Mouse (Mus musculus) lung, postnatal 0 days (tissue): ENCODE results near the gene Gpat3.

Source experiments
- CTCF ChIP-seq: IDR thresholded peaks from 2 replicates; pipeline ENCODE4 v1.5.1; 2016; ENCODE audit warnings: antibody characterized with exemption, mild to moderate bottlenecking
- EP300 ChIP-seq: IDR thresholded peaks from 2 replicates; pipeline ENCODE4 v1.6.1; 2016; ENCODE audit warnings: antibody characterized with exemption, mild to moderate bottlenecking, control low read depth

DNA sequence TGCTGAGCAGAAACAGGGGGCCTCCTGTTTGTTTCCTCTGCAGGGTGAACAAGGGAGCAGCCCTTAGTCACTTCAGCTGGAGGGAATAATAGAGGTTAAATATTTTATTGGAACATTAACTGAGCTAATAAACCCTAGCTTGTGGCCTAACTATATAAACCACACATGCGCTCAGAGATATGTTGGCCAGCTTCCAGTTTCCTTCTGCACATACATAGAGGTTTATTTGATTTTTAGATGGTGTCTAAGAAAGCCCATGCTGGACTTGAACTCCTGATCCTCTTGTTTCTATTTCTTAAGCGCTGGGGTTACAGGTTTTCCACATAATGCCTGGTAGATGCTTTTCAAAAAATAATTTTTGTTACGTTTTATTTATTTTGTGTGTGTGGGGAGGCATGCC lies 1.0 kb upstream of the Gpat3 start:
- TF ChIP-seq CTCF (no peak), EP300 (no peak)
